Mouse (Mus musculus) MEL (cell line): ENCODE results near the gene Phf1. TPM values are rescaled to one million over a fixed set of nuclear protein-coding genes. Genes with fewer than 3 reads are reported as not detected.

Experiments used
- DNase-seq: peaks from one replicate; pipeline ENCODE4 v3.0.0; 2011; ENCODE audit warnings: low read depth, low spot score
- H3K27ac ChIP-seq: 2 replicates; pipeline ENCODE4 v1.5.1; 2012; ENCODE audit warnings: low read depth, mild to moderate bottlenecking, control low read depth, low read length, moderate library complexity; ENCODE audit not compliant: control insufficient read depth
- H3K27me3 ChIP-seq, 2 experiments: fragments of 150-350 bp in 1 of 2; sonication (generic) in 1 of 2; 2 replicates each; pipeline ENCODE4 v1.6.1; 2012; ENCODE audit warnings: low read length in 2 of 2, mild to moderate bottlenecking in 2 of 2, improper control_type of control experiment in 1 of 2, moderate library complexity in 1 of 2; ENCODE audit not compliant: insufficient read depth in 2 of 2, control insufficient read depth in 1 of 2
- H3K36me3 ChIP-seq, 2 experiments: 2 replicates each; pipeline ENCODE4 v1.6.1; 2012 to 2014; ENCODE audit warnings: low read length in 2 of 2, improper control_type of control experiment in 1 of 2, inconsistent platforms in 1 of 2, mild to moderate bottlenecking in 1 of 2; ENCODE audit not compliant: insufficient read depth in 2 of 2, control insufficient read depth in 1 of 2
- H3K4me1 ChIP-seq, 2 experiments: fragments of 150-350 bp in 1 of 2; sonication (generic) in 1 of 2; 2 replicates each; pipeline ENCODE4 v1.6.1; 2012; ENCODE audit warnings: low read length in 2 of 2, improper control_type of control experiment in 1 of 2, mild to moderate bottlenecking in 1 of 2; ENCODE audit not compliant: insufficient read depth in 2 of 2, control insufficient read depth in 1 of 2
- H3K4me3 ChIP-seq, 2 experiments: fragments of 150-350 bp in 1 of 2; sonication (generic) in 1 of 2; 2 replicates each; pipeline ENCODE4 v1.5.1; 2012; ENCODE audit warnings: low read depth in 2 of 2, low read length in 2 of 2, mild to moderate bottlenecking in 2 of 2, moderate library complexity in 2 of 2, control low read depth in 1 of 2, improper control_type of control experiment in 1 of 2; ENCODE audit not compliant: control insufficient read depth in 1 of 2, insufficient read depth in 1 of 2
- H3K79me2 ChIP-seq: 2 replicates; pipeline ENCODE4 v1.6.1; 2012; ENCODE audit warnings: mild to moderate bottlenecking, low read length, moderate library complexity; ENCODE audit not compliant: control insufficient read depth, poor library complexity, insufficient read depth
- H3K9ac ChIP-seq: 2 replicates; pipeline ENCODE4 v1.6.1; 2012; ENCODE audit warnings: low read depth, mild to moderate bottlenecking, control low read depth, low read length, moderate library complexity; ENCODE audit not compliant: control insufficient read depth, poor library complexity, severe bottlenecking
- H3K9me3 ChIP-seq: fragments of 150-350 bp; sonication (generic); replicated peaks from 2 replicates; pipeline ENCODE4 v1.6.1; 2012; ENCODE audit warnings: mild to moderate bottlenecking, low read length, improper control_type of control experiment, moderate library complexity; ENCODE audit not compliant: insufficient read depth
- BHLHE40 ChIP-seq: IDR thresholded peaks from 2 replicates; pipeline ENCODE4 v1.6.1; 2012; ENCODE audit warnings: low read depth, mild to moderate bottlenecking, inconsistent platforms, low read length, improper control_type of control experiment, borderline replicate concordance
- CHD1 ChIP-seq: IDR thresholded peaks from 2 replicates; pipeline ENCODE4 v1.6.1; 2012; ENCODE audit warnings: low read depth, mild to moderate bottlenecking, inconsistent platforms, low read length, improper control_type of control experiment
- CHD2 ChIP-seq: IDR thresholded peaks from 2 replicates; pipeline ENCODE4 v1.6.1; 2011; ENCODE audit warnings: low read length, improper control_type of control experiment
- CTCF ChIP-seq, 3 experiments: IDR thresholded peaks in 2 of 3; conservative IDR thresholded peaks in 1 of 3; 2 replicates each; pipeline ENCODE4 v1.5.1; 2011 to 2012; ENCODE audit warnings: low read length in 3 of 3, low read depth in 2 of 3, mild to moderate bottlenecking in 2 of 3, improper control_type of control experiment in 1 of 3, inconsistent platforms in 1 of 3, mixed read lengths in 1 of 3, moderate library complexity in 1 of 3; ENCODE audit not compliant: control insufficient read depth in 1 of 3, insufficient read depth in 1 of 3, poor library complexity in 1 of 3, severe bottlenecking in 1 of 3
- ELF1 ChIP-seq: IDR thresholded peaks from 2 replicates; pipeline ENCODE4 v1.6.1; 2014; ENCODE audit warnings: low read depth, mild to moderate bottlenecking, inconsistent platforms, low read length, improper control_type of control experiment, moderate library complexity
- EP300 ChIP-seq, 2 experiments: IDR thresholded peaks; 2 replicates each; pipeline ENCODE4 v1.6.1; 2011; ENCODE audit warnings: improper control_type of control experiment in 2 of 2, low read length in 2 of 2, low read depth in 1 of 2, mild to moderate bottlenecking in 1 of 2
- GABPA ChIP-seq: IDR thresholded peaks from 2 replicates; pipeline ENCODE4 v1.6.1; 2012; ENCODE audit warnings: low read depth, mild to moderate bottlenecking, inconsistent platforms, low read length, improper control_type of control experiment, moderate library complexity
- JUND ChIP-seq: IDR thresholded peaks from 2 replicates; pipeline ENCODE4 v1.6.1; 2011; ENCODE audit warnings: low read depth, mild to moderate bottlenecking, improper control_type of control experiment, low read length
- KAT2A ChIP-seq: conservative IDR thresholded peaks from 2 replicates; pipeline ENCODE4 v1.6.1; 2012; ENCODE audit warnings: low read depth, low read length, improper control_type of control experiment, inconsistent platforms
- MAFK ChIP-seq: IDR thresholded peaks from 2 replicates; pipeline ENCODE4 v1.6.1; 2011; ENCODE audit warnings: low read depth, mild to moderate bottlenecking, low read length, improper control_type of control experiment, borderline replicate concordance
- MAX ChIP-seq: IDR thresholded peaks from 2 replicates; pipeline ENCODE4 v1.6.1; 2011; ENCODE audit warnings: low read length, improper control_type of control experiment
- MAZ ChIP-seq: IDR thresholded peaks from 2 replicates; pipeline ENCODE4 v1.6.1; 2012; ENCODE audit warnings: low read depth, mild to moderate bottlenecking, inconsistent platforms, low read length, improper control_type of control experiment
- MEF2A ChIP-seq: IDR thresholded peaks from 2 replicates; pipeline ENCODE4 v1.6.1; 2014; ENCODE audit warnings: low read depth, mild to moderate bottlenecking, inconsistent platforms, low read length, improper control_type of control experiment; ENCODE audit not compliant: poor library complexity, insufficient replicate concordance, severe bottlenecking; ENCODE audit errors: extremely low read depth
- MXI1 ChIP-seq: IDR thresholded peaks from 2 replicates; pipeline ENCODE4 v1.6.1; 2011; ENCODE audit warnings: mild to moderate bottlenecking, low read depth, low read length, improper control_type of control experiment
- POLR2A ChIP-seq, 2 experiments: IDR thresholded peaks; 2 replicates each; pipeline ENCODE4 v1.6.1; 2011 to 2012; ENCODE audit warnings: low read length in 2 of 2, mild to moderate bottlenecking in 2 of 2, control low read depth in 1 of 2, improper control_type of control experiment in 1 of 2, low read depth in 1 of 2, moderate library complexity in 1 of 2; ENCODE audit not compliant: control insufficient read depth in 1 of 2, insufficient read depth in 1 of 2, poor library complexity in 1 of 2
- POLR2AphosphoS2 ChIP-seq: IDR thresholded peaks from 2 replicates; pipeline ENCODE4 v1.6.1; 2011; ENCODE audit warnings: low read length, improper control_type of control experiment
- POLR2AphosphoS5 ChIP-seq: IDR thresholded peaks from 2 replicates; pipeline ENCODE4 v1.6.1; 2012; ENCODE audit warnings: low read depth, borderline replicate concordance, mild to moderate bottlenecking, inconsistent platforms, low read length, moderate library complexity, mixed read lengths
- RAD21 ChIP-seq: IDR thresholded peaks from 2 replicates; pipeline ENCODE4 v1.6.1; 2011; ENCODE audit warnings: mild to moderate bottlenecking, low read depth, low read length, improper control_type of control experiment
- RCOR1 ChIP-seq: IDR thresholded peaks from 2 replicates; pipeline ENCODE4 v1.6.1; 2012; ENCODE audit warnings: low read depth, mild to moderate bottlenecking, inconsistent platforms, low read length, improper control_type of control experiment
- ZC3H11A ChIP-seq: IDR thresholded peaks from 2 replicates; pipeline ENCODE4 v1.6.1; 2012; ENCODE audit warnings: low read depth, mild to moderate bottlenecking, inconsistent platforms, low read length, improper control_type of control experiment
- ZKSCAN1 ChIP-seq: IDR thresholded peaks from 2 replicates; pipeline ENCODE4 v1.6.1; 2012; ENCODE audit warnings: low read depth, mild to moderate bottlenecking, inconsistent platforms, low read length, improper control_type of control experiment, moderate library complexity
- polyA plus RNA-seq, 2 experiments: library from polyadenylated mRNA; stranded (reverse) in 1 of 2; unstranded in 1 of 2; fragments of >175 nt in 1 of 2; fragments of >200 nt in 1 of 2; gene quantifications; 2 replicates each; pipeline versions ENCODE4 v1.2.1 to v1.2.4; 2012; ENCODE audit warnings: low replicate concordance in 2 of 2, low read depth in 1 of 2; ENCODE audit not compliant: insufficient read length in 2 of 2, insufficient read depth in 1 of 2, missing spikeins in 1 of 2
- total RNA-seq: library from RNA; depleted of rRNA; stranded (reverse); fragments of 300-350 nt; gene quantifications from 2 replicates; pipeline ENCODE4 v1.2.3, GENCODE M21; 2012

The Phf1 gene
- total and polyA plus RNA-seq, 3 experiments = 2.9 to 9.5 TPM; not detected in 1

DNA sequence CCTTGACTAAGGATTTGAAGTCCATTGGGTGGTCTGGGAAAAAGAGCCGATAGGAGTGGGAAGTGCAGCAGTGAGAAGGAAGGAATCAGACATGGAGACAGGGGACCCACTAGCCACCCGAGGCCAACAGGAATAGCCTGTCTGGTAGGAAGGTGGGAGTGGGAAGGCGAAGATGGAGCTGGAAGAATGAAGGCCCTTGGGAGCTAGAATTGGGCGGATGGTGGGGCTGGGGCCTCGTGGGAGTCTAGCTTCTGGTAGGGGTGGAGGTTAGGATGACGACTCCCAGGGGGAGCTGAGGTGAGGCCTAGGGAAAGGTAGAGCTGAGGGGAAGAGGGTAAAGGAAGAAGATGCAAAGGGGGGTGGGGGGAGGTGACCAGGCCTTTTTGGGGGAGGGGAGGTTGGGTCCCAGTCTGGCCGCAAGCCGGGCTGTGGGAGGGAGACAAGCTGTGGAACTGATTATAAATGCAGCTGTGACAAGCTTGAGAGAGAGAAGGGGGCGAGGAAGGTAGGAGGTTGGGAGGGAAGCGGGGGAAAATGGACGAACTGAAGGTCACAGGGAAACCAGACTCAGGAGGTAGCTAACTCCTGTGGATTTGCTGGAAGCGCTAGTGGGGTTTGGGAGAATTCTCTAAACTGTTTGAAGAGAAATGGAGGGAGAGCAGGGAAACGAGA, 13.1 kb downstream of the Phf1 start:
- H3K27me3 ChIP-seq = no peaks in the 10 kb centered on the region

GRCm38 (mm10) chr17:26946567-26946966, 13.7 kb downstream of the Phf1 start:
- no peak for TF ChIP-seq POLR2AphosphoS2
- TF ChIP-seq KAT2A = no peak
- no peak for TF ChIP-seq EP300 (IDR thresholded peaks at IDR 0.05; ENCODE audit: low read depth in 1 of 2, low read length in 2 of 2)
- TF ChIP-seq ELF1 = no peak
- TF ChIP-seq POLR2AphosphoS5 = no peak
- no peak for TF ChIP-seq MAX
- TF ChIP-seq MEF2A = no peak
- no peak for TF ChIP-seq RCOR1
- no peak for TF ChIP-seq GABPA
- no peak for TF ChIP-seq CHD1
- no peak for TF ChIP-seq CTCF (IDR thresholded peaks at IDR 0.05 in 2 of 3, conservative IDR thresholded peaks at IDR 0.05 in 1 of 3; ENCODE audit: control insufficient read depth in 1 of 3, insufficient read depth in 1 of 3, low read depth in 2 of 3, low read length in 3 of 3, poor library complexity in 1 of 3, severe bottlenecking in 1 of 3)
- Histone ChIP-seq H3K9me3 (no peaks in the 10 kb centered on the region), H3K27me3 (no peaks in the 10 kb centered on the region), H3K4me3 (no peak overlapping the region), H3K4me1 (peaks cover 0 to 21% of the 10 kb centered on the region in 2 experiments; a peak in 2 of 4 replicates), H3K79me2 (peaks cover 2% of the 10 kb centered on the region; the same call in 1 of the 2 replicates), H3K36me3 (peaks cover 0 to 3% of the 10 kb centered on the region in 2 experiments; a peak in 1 of 4 replicates), H3K9ac (no peak overlapping the region), H3K27ac (no peak overlapping the region)
- no peak for DNase-seq

More for the DNA sequence above, 13.1 kb downstream of the Phf1 start:
- Histone ChIP-seq H3K9me3 (no peaks in the 10 kb centered on the region), H3K4me3 (no peak overlapping the region), H3K27ac (no peak overlapping the region), H3K79me2 (peaks cover 2% of the 10 kb centered on the region; the same call in 1 of the 2 replicates), H3K4me1 (peaks cover 0 to 22% of the 10 kb centered on the region in 2 experiments; a peak in 2 of 4 replicates), H3K36me3 (peaks cover 0 to 3% of the 10 kb centered on the region in 2 experiments; a peak in 1 of 4 replicates), H3K9ac (no peak overlapping the region)
- no peak for DNase-seq
- TF ChIP-seq BHLHE40 = no peak
- TF ChIP-seq POLR2A (IDR thresholded peaks at IDR 0.05; ENCODE audit: control insufficient read depth in 1 of 2, insufficient read depth in 1 of 2, low read depth in 1 of 2, low read length in 2 of 2, poor library complexity in 1 of 2) = no peak
- no peak for TF ChIP-seq CHD2
- TF ChIP-seq EP300 (IDR thresholded peaks at IDR 0.05; ENCODE audit: low read depth in 1 of 2, low read length in 2 of 2) = no peak
- TF ChIP-seq MAFK = no peak
- TF ChIP-seq ZKSCAN1 = no peak
- no peak for TF ChIP-seq RAD21
- TF ChIP-seq MXI1 = no peak
- no peak for TF ChIP-seq KAT2A
- no peak for TF ChIP-seq ZC3H11A
- no peak for TF ChIP-seq RCOR1
- TF ChIP-seq CTCF (IDR thresholded peaks at IDR 0.05 in 2 of 3, conservative IDR thresholded peaks at IDR 0.05 in 1 of 3; ENCODE audit: control insufficient read depth in 1 of 3, insufficient read depth in 1 of 3, low read depth in 2 of 3, low read length in 3 of 3, poor library complexity in 1 of 3, severe bottlenecking in 1 of 3) = no peak
- TF ChIP-seq MEF2A = no peak
- no peak for TF ChIP-seq MAZ
- TF ChIP-seq JUND = no peak
